Mouse (Mus musculus) cerebellum, adult 8-10 months (tissue): ENCODE results near the gene Fdxr.

Experiments used
- DNase-seq: peaks from one replicate; pipeline ENCODE4 v3.0.0; 2022

The Fdxr gene

GRCm38 (mm10) chr11:115288305-115288704 lies 11.5 kb upstream of the Fdxr start:
- DNase-seq = no peak

- peak; percentile 25 for DNase-seq
Measured at GRCm38 (mm10) chr11:115287386-115287785, 10.5 kb upstream of the Fdxr start.

- peak; percentile 16 for DNase-seq
Measured at GRCm38 (mm10) chr11:115286201-115286993, 9.5 kb upstream of the Fdxr start.

GRCm38 (mm10) chr11:115285282-115285681 lies 8.4 kb upstream of the Fdxr start:
- DNase-seq = no peak

GRCm38 (mm10) chr11:115283891-115284620 lies 7.2 kb upstream of the Fdxr start:
- DNase-seq = peak; percentile 15

- DNase-seq = no peak
Measured at GRCm38 (mm10) chr11:115283486-115283765, 6.6 kb upstream of the Fdxr start.

GRCm38 (mm10) chr11:115282723-115283485 lies 6.1 kb upstream of the Fdxr start:
- DNase-seq = no peak

- DNase-seq = no peak
Measured at GRCm38 (mm10) chr11:115282295-115282694, 5.4 kb upstream of the Fdxr start.

- DNase-seq = no peak
Measured at GRCm38 (mm10) chr11:115279726-115280125, 2.9 kb upstream of the Fdxr start.

- no peak for DNase-seq
Measured at GRCm38 (mm10) chr11:115278176-115278575, 1.3 kb upstream of the Fdxr start.

- DNase-seq = no peak
Measured at GRCm38 (mm10) chr11:115277604-115277975, 740 bp upstream of the Fdxr start.

GRCm38 (mm10) chr11:115275954-115276353 lies 896 bp downstream of the Fdxr start:
- DNase-seq = no peak

GRCm38 (mm10) chr11:115275509-115275908 lies 1.3 kb downstream of the Fdxr start:
- no peak for DNase-seq

- DNase-seq = no peak
Measured at GRCm38 (mm10) chr11:115274771-115275170, 2.1 kb downstream of the Fdxr start.

- no peak for DNase-seq
Measured at GRCm38 (mm10) chr11:115274178-115274577, 2.7 kb downstream of the Fdxr start.

GRCm38 (mm10) chr11:115273735-115274134 lies 3.1 kb downstream of the Fdxr start:
- DNase-seq = no peak

- no peak for DNase-seq
Measured at GRCm38 (mm10) chr11:115272894-115273498, 3.9 kb downstream of the Fdxr start.

GRCm38 (mm10) chr11:115271481-115271880 lies 5.4 kb downstream of the Fdxr start:
- no peak for DNase-seq

- no peak for DNase-seq
Measured at GRCm38 (mm10) chr11:115271052-115271451, 5.8 kb downstream of the Fdxr start.

GRCm38 (mm10) chr11:115270148-115270861 lies 6.5 kb downstream of the Fdxr start:
- DNase-seq = peak; percentile 94

GRCm38 (mm10) chr11:115269330-115270066 lies 7.4 kb downstream of the Fdxr start:
- DNase-seq = peak; percentile 49

- DNase-seq = peak; percentile 47
Measured at GRCm38 (mm10) chr11:115267958-115268357, 8.9 kb downstream of the Fdxr start.
